In genomic region chr3:90490696-90491256, GRCm38 (mm10) we compare ENCODE assay signal across 8 mouse cellular contexts. TPM values are rescaled to one million over a fixed set of nuclear protein-coding genes. Genes with fewer than 3 reads are reported as not detected.
DNase-seq lines count a peak whose midpoint lies in the region; ATAC-seq lines count a peak whose summit lies in the region.

Gene Snapin, minus strand, starts transcription at chr3:90491033.

- H3K4me2 ChIP-seq in hindbrain, embryonic 16.5 days (ENCODE audit: low read length): peak within 1 kb of the TSS; percentile 81

- DNase-seq in T-cell, adult 2 months (ENCODE audit: low spot score): peak; percentile 95
- DNase-seq in cerebellum, postnatal 36 days: peak; percentile 93 to 95
- peak; percentile 96 for DNase-seq in gastrocnemius, adult 18-20 months (ENCODE audit: low spot score)
- DNase-seq in left cerebral cortex, adult 18-20 months (ENCODE audit: low spot score in 2 of 2): peak; percentile 94 to 96
- DNase-seq in right cerebral cortex, adult 18-20 months: peak; percentile 94
- peak; percentile 88 for DNase-seq in urinary bladder, postnatal 10 days (ENCODE audit: low spot score)

- peak within 1 kb of the TSS; percentile 89 for H3K4me3 ChIP-seq in hindbrain, embryonic 16.5 days (ENCODE audit: low read length)
- H3K4me3 ChIP-seq in macrophage (ENCODE audit: inconsistent target): peak within 1 kb of the TSS; percentile 65

- peak within 1 kb of the TSS; percentile 85 for H3K27ac ChIP-seq in hindbrain, embryonic 16.5 days (ENCODE audit: low read depth, low read length)
- H3K27ac ChIP-seq in macrophage: peak within 1 kb of the TSS; percentile 12; the same call in 1 of the 2 replicates

- peaks cover 7% of the 10 kb centered on the region for H3K4me1 ChIP-seq in hindbrain, embryonic 16.5 days (ENCODE audit: control insufficient read depth, insufficient read depth, low read depth, low read length)

- peak within 1 kb of the TSS; percentile 93 for H3K9ac ChIP-seq in hindbrain, embryonic 16.5 days (ENCODE audit: low read depth, low read length)

- no peaks in the 10 kb centered on the region for H3K27me3 ChIP-seq in hindbrain, embryonic 16.5 days (replicated peaks; ENCODE audit: control insufficient read depth, insufficient read depth, low read length)

- H3K79me2 ChIP-seq in macrophage (ENCODE audit: inconsistent target): peaks cover 10% of the 10 kb centered on the region; the same call in 1 of the 2 replicates

- peak; percentile 98 for ATAC-seq in hindbrain, embryonic 16.5 days

- no peaks in the 10 kb centered on the region for H3K9me3 ChIP-seq in hindbrain, embryonic 16.5 days (ENCODE audit: control insufficient read depth, low read length)

- H3K36me3 ChIP-seq in hindbrain, embryonic 16.5 days (ENCODE audit: control insufficient read depth, insufficient read depth, low read length): peaks cover 21% of the 10 kb centered on the region
- peaks cover 25% of the 10 kb centered on the region; the same call in 1 of the 2 replicates for H3K36me3 ChIP-seq in macrophage (ENCODE audit: inconsistent target)

- WGBS in hindbrain, embryonic 16.5 days: under 1% methylated on average over 37 of the region's 37 CpGs
- under 1% methylated on average over 33 of the region's 37 CpGs for WGBS in macrophage (ENCODE audit: missing documents)

RNA-seq across cellular contexts. Expression of gene Snapin, which starts in this region (rescaled TPM):
- total RNA-seq in gastrocnemius, adult 18-20 months (2021): 10 to 100 TPM; 78.8 to 79.5 TPM
- 96.8 and 98.1 TPM in 2 replicates for polyA plus RNA-seq in hindbrain, embryonic 16.5 days (2015; fragmentation: Nextera tagmentation; extraction: Ambion mirVana)
- 10 to 100 TPM; 55.5 to 57.0 TPM for total RNA-seq in left cerebral cortex, adult 18-20 months (2021)
- total RNA-seq in macrophage (2018; cell fraction: chromatin; rRNA removed): 10 to 100 TPM; 14.8 to 85.3 (median 39.7) TPM
- total RNA-seq in macrophage (2018; cell fraction: cytosol; rRNA removed): 10 to 100 TPM; 48.5 to 83.4 (median 61.9) TPM
- total RNA-seq in macrophage (2018; cell fraction: nucleus; rRNA removed): 100 to 1,000 TPM in 1 of 26 experiments, 10 to 100 TPM in 25; 27.7 to 103 (median 43.0) TPM
- polyA plus RNA-seq in macrophage (2018): 56.7 to 92.3 TPM (median 76.9 TPM) in 3 replicates

Comparison
In these comparisons a context has a peak if more than half of its experiments do, and no peak if none do; other contexts are left out.
1. Peak in every context shown above with its lines: DNase-seq, ATAC-seq, H3K4me3 ChIP-seq and H3K27ac ChIP-seq.